Mouse (Mus musculus): ENCODE results near the gene Dab2ip. TPM values are rescaled to one million over a fixed set of nuclear protein-coding genes. Genes with fewer than 3 reads are reported as not detected.
A peak's percentile ranks its signal among the peaks of the same experiment; 100 is the strongest.

The Dab2ip gene
- polyA plus RNA-seq, 1 experiment from 2014 or later: 60.0 TPM

- no peak overlapping the region for H3K4me3 ChIP-seq (replicated peaks)
- H3K27ac ChIP-seq: no peak overlapping the region
- no peaks in the 10 kb centered on the region for H3K27me3 ChIP-seq (replicated peaks)
- no peaks in the 10 kb centered on the region for H3K9me3 ChIP-seq
- H3K4me1 ChIP-seq: no peaks in the 10 kb centered on the region; the same call in 1 of the 2 replicates
- ATAC-seq (ENCODE audit: insufficient read depth, low FRiP score, low read depth): no peak
- no peaks in the 10 kb centered on the region for H3K36me3 ChIP-seq
- no peak overlapping the region for H3K9ac ChIP-seq
- 66% methylated on average over 9 of the region's 9 CpGs for WGBS
- no peak overlapping the region for H3K4me2 ChIP-seq
Measured at GRCm38 (mm10) chr2:35533646-35534045, 24.4 kb upstream of the Dab2ip start.

DNA sequence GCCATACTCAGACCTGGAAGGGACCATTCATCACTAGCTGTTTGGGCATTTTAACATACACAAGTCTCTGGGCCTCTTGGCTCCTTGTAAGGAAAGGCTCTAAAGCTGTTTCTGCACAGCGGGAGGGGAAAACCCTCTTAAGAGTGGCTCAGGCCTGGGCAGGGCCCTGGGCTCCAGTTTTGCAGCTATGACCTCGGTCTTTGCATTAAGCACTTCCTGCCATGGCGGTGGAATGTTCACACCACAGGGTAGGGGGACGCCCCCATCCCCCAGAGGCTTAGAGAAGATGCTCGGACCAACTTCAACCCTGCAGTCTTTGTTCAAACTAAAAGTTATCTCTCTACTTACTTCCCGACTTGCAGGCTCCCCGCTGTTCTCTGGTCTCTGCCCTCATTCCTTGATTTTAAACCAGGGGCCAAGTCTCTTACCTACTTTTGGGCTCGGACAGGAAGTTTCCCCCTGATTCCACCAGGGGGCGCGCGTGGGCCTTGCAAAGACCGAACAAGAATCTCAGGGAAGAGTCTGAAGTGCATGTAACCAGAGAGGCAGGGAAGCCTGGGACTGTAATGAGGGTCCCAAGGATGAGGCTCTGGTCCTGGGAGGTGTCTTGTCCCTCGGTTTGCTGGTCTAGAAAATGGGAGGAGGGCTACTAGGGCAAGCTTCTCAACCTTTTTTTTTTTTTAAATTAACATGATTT, 18.6 kb upstream of the Dab2ip start:
- H3K9ac ChIP-seq: no peak overlapping the region
- peaks cover 7% of the 10 kb centered on the region; the same call in 1 of the 2 replicates for H3K4me1 ChIP-seq
- no peak overlapping the region for H3K4me2 ChIP-seq
- ATAC-seq (ENCODE audit: insufficient read depth, low FRiP score, low read depth): peak; percentile 64
- no peaks in the 10 kb centered on the region for H3K36me3 ChIP-seq
- peak overlapping the region; percentile 63 for H3K27ac ChIP-seq
- 7% methylated on average over 13 of the region's 13 CpGs for WGBS
- no peaks in the 10 kb centered on the region for H3K27me3 ChIP-seq (replicated peaks)
- no peak overlapping the region for H3K4me3 ChIP-seq (replicated peaks)
- H3K9me3 ChIP-seq: no peaks in the 10 kb centered on the region

GRCm38 (mm10) chr2:35540798-35541197, 17.3 kb upstream of the Dab2ip start:
- no peak overlapping the region for H3K4me3 ChIP-seq (replicated peaks)
- H3K4me2 ChIP-seq: no peak overlapping the region
- WGBS: 18% methylated on average over 4 of the region's 4 CpGs
- H3K27ac ChIP-seq: no peak overlapping the region
- H3K36me3 ChIP-seq: no peaks in the 10 kb centered on the region
- no peaks in the 10 kb centered on the region for H3K9me3 ChIP-seq
- no peak for ATAC-seq (ENCODE audit: insufficient read depth, low FRiP score, low read depth)
- peaks cover 14% of the 10 kb centered on the region for H3K4me1 ChIP-seq
- H3K27me3 ChIP-seq (replicated peaks): no peaks in the 10 kb centered on the region
- H3K9ac ChIP-seq: no peak overlapping the region

DNA sequence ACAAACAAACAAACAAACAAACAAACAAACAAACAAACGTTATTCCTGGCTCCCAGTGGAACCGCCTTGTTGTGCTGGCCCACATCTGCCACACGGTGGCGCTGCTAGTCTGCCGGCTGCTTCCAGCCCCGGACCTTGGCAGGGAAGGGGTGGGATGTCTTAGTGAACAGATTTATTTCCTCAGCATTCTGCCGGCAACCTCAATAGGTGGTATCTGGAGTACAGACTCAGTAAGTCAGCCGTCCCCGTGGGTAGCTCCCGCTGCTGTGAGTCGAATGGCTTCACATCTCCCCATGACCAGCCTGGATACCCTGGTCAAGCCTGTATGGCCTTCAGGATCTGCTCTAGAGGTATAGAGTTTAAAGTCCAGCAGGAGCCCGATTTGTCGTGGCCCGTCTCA, 13.3 kb upstream of the Dab2ip start:
- H3K9ac ChIP-seq: no peak overlapping the region
- peak overlapping the region; percentile 12; the same call in 1 of the 2 replicates for H3K4me3 ChIP-seq (replicated peaks)
- H3K4me1 ChIP-seq: peaks cover 12% of the 10 kb centered on the region
- no peak overlapping the region; the same call in 1 of the 2 replicates for H3K27ac ChIP-seq
- no peaks in the 10 kb centered on the region for H3K9me3 ChIP-seq
- peak; percentile 51; the same call in 1 of the 2 replicates for ATAC-seq (ENCODE audit: insufficient read depth, low FRiP score, low read depth)
- 4% methylated on average over 14 of the region's 14 CpGs for WGBS
- no peaks in the 10 kb centered on the region for H3K36me3 ChIP-seq
- H3K27me3 ChIP-seq (replicated peaks): no peaks in the 10 kb centered on the region
- H3K4me2 ChIP-seq: peak overlapping the region; percentile 52

DNA sequence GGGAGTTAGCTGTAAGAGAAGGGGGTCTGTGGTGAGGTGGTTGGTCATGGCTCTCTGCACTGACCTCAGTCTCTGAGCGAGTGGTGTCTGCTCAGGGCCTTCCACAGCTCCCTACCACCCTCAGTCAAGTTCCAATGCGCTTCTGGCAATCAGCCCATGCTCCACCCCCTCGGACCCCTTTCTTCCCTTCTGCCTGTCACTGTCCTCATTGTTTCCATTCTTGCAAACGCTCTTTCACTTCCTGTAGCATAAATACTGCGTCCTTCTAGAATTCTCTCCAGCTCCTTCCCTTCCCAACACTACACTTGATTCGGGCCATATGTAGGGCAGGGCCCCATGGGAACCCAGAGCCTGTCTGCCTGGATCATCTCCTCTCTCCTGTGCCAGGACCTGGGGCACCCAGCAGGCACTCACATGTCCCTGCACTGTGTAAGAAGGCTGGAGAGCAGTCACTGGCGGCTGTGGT, 12.9 kb upstream of the Dab2ip start:
- H3K4me3 ChIP-seq (replicated peaks): 0 out of 2 replicates have a peak overlapping the region, but pooled peaks have one; percentile 12
- WGBS: 23% methylated on average over 7 of the region's 7 CpGs
- no peaks in the 10 kb centered on the region for H3K36me3 ChIP-seq
- H3K4me1 ChIP-seq: peaks cover 12% of the 10 kb centered on the region
- H3K4me2 ChIP-seq: peak overlapping the region; percentile 52
- H3K9ac ChIP-seq: no peak overlapping the region
- peak; percentile 28; the same call in 1 of the 2 replicates for ATAC-seq (ENCODE audit: insufficient read depth, low FRiP score, low read depth)
- H3K27ac ChIP-seq: no peak overlapping the region; the same call in 1 of the 2 replicates
- H3K9me3 ChIP-seq: no peaks in the 10 kb centered on the region
- no peaks in the 10 kb centered on the region for H3K27me3 ChIP-seq (replicated peaks)

GRCm38 (mm10) chr2:35546462-35546861, 11.6 kb upstream of the Dab2ip start:
- no peak for ATAC-seq (ENCODE audit: insufficient read depth, low FRiP score, low read depth)
- WGBS: 88% methylated on average over 6 of the region's 6 CpGs

DNA sequence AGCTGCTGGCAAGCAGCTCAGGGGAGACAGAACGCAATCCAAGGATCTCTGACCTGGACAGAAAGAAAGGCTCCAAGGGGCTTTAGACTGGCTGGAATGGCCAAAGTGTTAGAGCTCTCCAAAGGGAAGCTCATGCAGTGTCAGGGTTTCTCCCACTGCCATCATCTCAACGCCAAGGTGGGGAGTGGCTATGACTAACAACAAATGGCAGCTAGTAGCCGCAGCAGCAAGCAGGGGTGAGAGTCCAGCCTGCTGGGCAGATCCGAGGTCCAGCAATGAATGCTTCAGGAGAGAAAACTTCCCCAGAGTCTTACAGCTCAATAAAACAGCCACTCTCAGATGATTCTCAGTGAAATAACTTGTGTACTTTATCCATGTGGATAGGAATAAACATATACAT, 8.9 kb upstream of the Dab2ip start:
- Histone ChIP-seq H3K36me3 (no peaks in the 10 kb centered on the region), H3K9me3 (no peaks in the 10 kb centered on the region), H3K4me3 (replicated peaks) (no peak overlapping the region), H3K9ac (no peak overlapping the region), H3K27ac (no peak overlapping the region), H3K4me1 (peaks cover 7% of the 10 kb centered on the region), H3K27me3 (replicated peaks) (no peaks in the 10 kb centered on the region), H3K4me2 (no peak overlapping the region)
- ATAC-seq (ENCODE audit: insufficient read depth, low FRiP score, low read depth): no peak
- 47% methylated on average over 4 of the region's 4 CpGs for WGBS

More at GRCm38 (mm10) chr2:35546462-35546861, 11.6 kb upstream of the Dab2ip start:
- Histone ChIP-seq H3K36me3 (no peaks in the 10 kb centered on the region), H3K9me3 (no peaks in the 10 kb centered on the region), H3K9ac (no peak overlapping the region), H3K4me3 (replicated peaks) (no peak overlapping the region), H3K27ac (no peak overlapping the region), H3K27me3 (replicated peaks) (no peaks in the 10 kb centered on the region), H3K4me2 (no peak overlapping the region), H3K4me1 (peaks cover 7% of the 10 kb centered on the region)

DNA sequence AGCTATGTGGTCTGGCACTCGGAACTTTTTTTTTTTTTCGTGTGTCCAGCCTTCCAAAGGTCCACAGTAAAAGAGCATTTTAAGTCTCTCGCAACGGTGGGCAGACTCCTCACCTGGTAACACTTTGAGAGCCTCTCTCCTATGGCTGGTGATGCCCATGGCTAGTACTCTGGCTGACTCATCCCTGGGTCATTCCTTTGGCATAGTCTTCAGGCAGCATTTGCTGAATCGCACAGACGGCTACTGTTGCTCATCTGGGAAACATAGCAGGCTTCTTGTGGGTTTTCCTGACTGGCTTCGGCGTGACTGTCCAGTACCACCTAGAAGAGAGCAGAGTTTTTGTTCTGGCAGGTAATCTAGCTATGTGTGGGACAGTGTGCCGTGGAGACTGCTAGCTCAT, 8.0 kb upstream of the Dab2ip start:
- H3K27me3 ChIP-seq (replicated peaks): no peaks in the 10 kb centered on the region
- no peak overlapping the region for H3K4me3 ChIP-seq (replicated peaks)
- ATAC-seq (ENCODE audit: insufficient read depth, low FRiP score, low read depth): no peak
- H3K27ac ChIP-seq: no peak overlapping the region
- H3K4me1 ChIP-seq: peaks cover 3% of the 10 kb centered on the region
- no peaks in the 10 kb centered on the region for H3K9me3 ChIP-seq
- no peaks in the 10 kb centered on the region for H3K36me3 ChIP-seq
- no peak overlapping the region for H3K4me2 ChIP-seq
- 83% methylated on average over 9 of the region's 9 CpGs for WGBS
- no peak overlapping the region for H3K9ac ChIP-seq

DNA sequence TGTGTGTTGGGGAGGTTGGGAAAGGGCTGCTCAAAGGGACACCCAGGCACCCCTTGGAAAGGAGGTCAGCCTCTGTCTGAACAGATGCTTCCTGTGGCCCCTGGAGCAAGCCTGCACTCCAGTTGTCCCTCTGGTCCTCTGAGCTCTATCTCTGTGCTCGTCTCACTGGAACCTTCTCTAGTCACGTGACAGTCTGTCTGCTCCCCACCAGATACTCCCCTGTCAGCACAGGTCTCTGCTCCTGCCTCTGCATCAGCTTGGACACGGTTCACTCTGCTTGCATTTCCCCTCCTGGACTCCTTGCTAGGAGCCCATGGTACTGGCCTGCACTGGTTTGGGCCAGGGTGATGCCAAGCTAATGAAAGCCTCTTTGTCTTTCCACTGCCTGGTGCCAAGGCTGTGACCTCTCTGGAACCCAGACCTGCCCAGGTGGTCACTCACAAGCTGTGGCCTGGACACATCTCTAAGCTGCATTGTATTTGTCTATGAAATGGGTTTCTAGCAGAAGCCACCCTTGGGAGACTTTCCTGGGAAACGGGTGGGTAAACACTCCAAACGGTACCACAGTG, 1.1 kb upstream of the Dab2ip start:
- WGBS: 64% methylated on average over 5 of the region's 5 CpGs
- Histone ChIP-seq H3K27ac (peak overlapping the region; percentile 69; the same call in 1 of the 2 replicates), H3K4me2 (0 out of 2 replicates have a peak overlapping the region, but pooled peaks have one; percentile 23)

DNA sequence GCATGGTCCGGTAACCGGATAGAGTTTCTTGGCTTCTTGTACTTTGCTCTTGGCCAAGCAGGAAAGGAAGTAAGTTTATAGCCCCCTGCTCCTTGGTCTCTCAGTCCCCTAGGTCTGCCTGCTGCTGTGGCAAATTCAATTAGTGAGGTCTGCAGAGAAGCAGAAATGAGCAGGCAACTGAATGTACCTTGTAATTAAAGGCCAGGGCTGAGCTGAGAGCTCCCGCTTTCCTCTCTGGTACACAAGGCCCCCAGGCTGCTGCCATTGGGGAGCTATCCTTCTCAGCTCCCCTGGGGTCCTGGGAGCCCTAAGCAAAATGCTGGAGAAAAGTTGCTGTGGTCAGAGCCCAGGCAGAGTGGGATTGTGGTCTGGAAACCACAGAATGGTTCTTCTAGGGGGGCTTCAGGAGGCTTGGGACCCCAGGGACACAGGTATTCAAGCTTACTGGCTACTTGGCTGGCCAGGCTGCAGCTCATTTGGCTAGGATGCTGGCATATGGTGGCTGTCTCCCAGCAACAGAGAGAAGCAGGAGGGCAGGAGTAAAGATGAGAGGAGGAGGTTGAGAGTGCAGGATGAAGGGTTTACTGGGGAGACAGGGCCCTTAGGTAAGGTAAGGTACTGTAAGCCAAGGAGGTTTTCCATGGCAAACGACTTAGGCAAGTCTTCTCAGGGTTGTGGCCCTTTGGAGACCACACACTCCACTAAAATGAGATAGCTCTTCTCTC, 922 bp downstream of the Dab2ip start:
- no peaks in the 10 kb centered on the region for H3K9me3 ChIP-seq
- H3K27me3 ChIP-seq (replicated peaks): no peaks in the 10 kb centered on the region
- peak overlapping the region; percentile 44 for H3K4me2 ChIP-seq
- no peaks in the 10 kb centered on the region for H3K36me3 ChIP-seq
- peak overlapping the region; percentile 69 for H3K27ac ChIP-seq
- WGBS: 65% methylated on average over 4 of the region's 4 CpGs
- H3K9ac ChIP-seq: 0 out of 2 replicates have a peak overlapping the region, but pooled peaks have one; percentile 19
- H3K4me1 ChIP-seq: peaks cover 22% of the 10 kb centered on the region
- no peak for ATAC-seq (ENCODE audit: insufficient read depth, low FRiP score, low read depth)
- peak overlapping the region; percentile 29 for H3K4me3 ChIP-seq (replicated peaks)

More for the DNA sequence above, 1.1 kb upstream of the Dab2ip start:
- Histone ChIP-seq H3K4me1 (peaks cover 22% of the 10 kb centered on the region), H3K27me3 (replicated peaks) (no peaks in the 10 kb centered on the region), H3K9me3 (no peaks in the 10 kb centered on the region), H3K4me3 (replicated peaks) (no peak overlapping the region), H3K9ac (no peak overlapping the region), H3K36me3 (no peaks in the 10 kb centered on the region)
- no peak for ATAC-seq (ENCODE audit: insufficient read depth, low FRiP score, low read depth)

DNA sequence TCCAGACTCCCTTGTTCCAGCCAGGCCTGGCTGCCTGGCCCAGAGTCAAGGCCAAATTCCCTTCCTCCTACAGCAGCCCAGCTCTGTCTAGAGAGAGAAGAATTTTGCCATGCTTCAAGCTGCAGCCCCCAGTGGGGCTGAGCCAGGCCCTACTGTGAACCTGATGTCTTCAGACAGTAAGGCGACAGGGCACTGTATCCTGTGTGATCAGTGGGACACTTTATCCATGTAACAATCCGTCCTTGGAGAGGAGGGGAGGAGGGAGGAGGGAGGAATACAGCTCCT, 1.4 kb downstream of the Dab2ip start:
- 0 out of 2 replicates have a peak, but pooled peaks have one; percentile 43 for ATAC-seq (ENCODE audit: insufficient read depth, low FRiP score, low read depth)
- Histone ChIP-seq H3K27ac (peak overlapping the region; percentile 69), H3K27me3 (replicated peaks) (no peaks in the 10 kb centered on the region), H3K4me2 (peak overlapping the region; percentile 44; the same call in 1 of the 2 replicates), H3K36me3 (no peaks in the 10 kb centered on the region), H3K9me3 (no peaks in the 10 kb centered on the region), H3K4me3 (replicated peaks) (no peak overlapping the region), H3K9ac (no peak overlapping the region), H3K4me1 (peaks cover 22% of the 10 kb centered on the region)
- whole genome bisulfite sequencing: 40% methylated on average over 2 of the region's 2 CpGs

GRCm38 (mm10) chr2:35563722-35564121, 5.7 kb downstream of the Dab2ip start:
- ATAC-seq (ENCODE audit: insufficient read depth, low FRiP score, low read depth): no peak
- H3K27me3 ChIP-seq (replicated peaks): no peaks in the 10 kb centered on the region
- 82% methylated on average over 4 of the region's 4 CpGs for WGBS

More at GRCm38 (mm10) chr2:35563722-35564121, 5.7 kb downstream of the Dab2ip start:
- Histone ChIP-seq H3K9me3 (no peaks in the 10 kb centered on the region), H3K4me1 (peaks cover 22% of the 10 kb centered on the region), H3K9ac (no peak overlapping the region), H3K36me3 (no peaks in the 10 kb centered on the region), H3K4me2 (no peak overlapping the region), H3K27ac (no peak overlapping the region), H3K4me3 (replicated peaks) (no peak overlapping the region)
